Mouse (Mus musculus) myocyte (in vitro differentiated cells): ENCODE measurements around the gene Ssbp2.

Experiments
- POLR2A ChIP-seq: IDR thresholded peaks from one replicate; pipeline ENCODE4 v1.6.1; 2011; ENCODE audit warnings: low read depth, mild to moderate bottlenecking, control low read depth, moderate library complexity; ENCODE audit not compliant: insufficient read length
- TCF12 ChIP-seq: IDR thresholded peaks from one replicate; pipeline ENCODE4 v1.6.1; 2011; ENCODE audit warnings: mild to moderate bottlenecking, control low read depth; ENCODE audit not compliant: poor library complexity, insufficient read depth, severe bottlenecking

DNA sequence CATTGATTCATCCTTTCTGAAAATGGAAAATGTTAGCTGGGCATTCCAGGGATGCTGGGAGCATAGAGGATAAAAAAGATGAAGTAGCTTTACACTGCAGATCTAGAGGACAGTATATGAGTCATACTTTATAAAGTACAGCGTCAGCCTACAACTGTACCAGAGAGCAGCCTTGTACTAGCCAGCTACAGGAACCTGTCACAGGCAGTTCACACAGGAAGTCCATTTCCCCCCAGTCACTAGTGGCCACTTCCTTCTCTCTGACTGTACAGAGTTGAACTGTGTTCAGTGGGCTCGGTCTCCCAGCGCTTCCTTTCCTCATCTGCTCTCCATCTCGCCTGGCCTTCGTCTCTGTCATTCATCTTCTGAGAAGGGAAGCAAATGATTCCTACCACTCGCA is 242.3 kb downstream of the Ssbp2 start:
- TF ChIP-seq POLR2A, result no peak
- TF ChIP-seq TCF12, result no peak
